Mouse (Mus musculus) neutrophil, adult 59 days (primary cell): ENCODE data around the gene Ptpn3. TPM values are rescaled to one million over a fixed set of nuclear protein-coding genes. Genes with fewer than 3 reads are reported as not detected.

Source experiments
- total RNA-seq, 2 experiments: library from RNA; stranded (reverse); gene quantifications; 1 replicate in 1 of 2; 2 replicates in 1 of 2; pipeline ENCODE4 v1.2.4; 2023

Gene Ptpn3
- total RNA-seq: 1 to 10 TPM in 1 of 2 experiments, under 1 TPM in 1; 0.82 to 1.2 TPM

DNA sequence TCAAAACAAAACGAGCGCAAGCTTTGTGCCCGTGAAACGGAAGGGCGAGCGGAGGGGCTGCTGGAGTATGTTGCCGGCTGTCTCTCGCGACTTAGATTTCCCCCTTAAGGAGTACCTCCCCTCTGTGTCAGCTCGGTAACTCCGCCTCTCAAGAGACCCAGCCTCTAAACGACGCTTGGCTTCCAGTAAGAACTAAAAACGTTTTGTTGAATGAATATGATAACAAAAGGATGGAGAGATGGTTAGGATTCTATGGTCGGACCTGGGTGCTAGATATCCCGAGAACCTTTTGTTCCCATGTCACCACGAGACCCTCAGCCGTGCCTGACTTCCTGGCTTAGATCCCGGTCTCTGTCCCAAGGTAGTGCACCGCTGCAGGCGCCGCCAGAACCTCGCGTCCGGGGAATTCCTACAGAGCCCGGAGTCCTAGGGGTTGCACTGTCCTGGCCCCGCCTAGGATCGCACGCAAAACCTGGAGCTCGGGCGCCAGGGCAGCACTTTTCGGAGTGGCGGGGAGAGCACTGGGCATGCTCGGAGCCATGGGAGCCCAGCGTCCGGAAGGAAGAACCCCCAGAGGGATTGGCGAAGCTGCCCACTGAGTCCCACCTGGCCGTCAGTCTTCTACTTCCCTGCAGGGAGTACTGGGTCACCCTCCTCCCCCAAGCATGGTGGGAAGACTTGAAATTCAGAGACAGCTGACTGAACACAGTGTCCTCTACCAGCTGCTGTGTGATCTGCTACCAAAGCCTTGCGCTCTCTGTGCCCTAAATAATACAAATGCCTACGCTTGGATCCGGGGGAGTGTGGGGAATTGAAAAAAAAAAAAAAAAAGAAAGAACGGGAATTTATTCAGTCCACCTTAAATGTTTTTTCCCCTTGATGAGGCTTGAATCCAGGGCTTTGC, at the start of gene Ptpn3:
TSS of gene Ptpn3 (minus strand) at position 428 of the 904 bp plus-strand sequence.

GRCm38 (mm10) chr4:57143026-57143937, 158.4 kb downstream of the Ptpn3 start, which contains the start of gene Epb41l4b:
Epb41l4b (minus strand) TSS chr4:57143437.

Other genes starting within 250 kb of the Ptpn3 start
- under 1 TPM; 0.80 to 0.86 TPM for gene Epb41l4b, start 158.4 kb downstream of the Ptpn3 start, total RNA-seq
- gene Palm2, start 132.4 kb upstream of the Ptpn3 start, total RNA-seq: not detected